Mouse (Mus musculus): Measurements from ENCODE around the gene Gp1bb.

The Gp1bb gene

GRCm38 (mm10) chr16:18581623-18582205, 40.5 kb downstream of the Gp1bb start:
- no peak for DNase-seq (ENCODE audit: low read depth, low spot score)

- DNase-seq (ENCODE audit: low read depth, low spot score) = no peak
Measured at GRCm38 (mm10) chr16:18581050-18581622, 41.1 kb downstream of the Gp1bb start.

- no peak for DNase-seq (ENCODE audit: low read depth, low spot score)
Measured at GRCm38 (mm10) chr16:18580389-18580788, 41.8 kb downstream of the Gp1bb start.

- no peak for DNase-seq (ENCODE audit: low read depth, low spot score)
Measured at GRCm38 (mm10) chr16:18577599-18578160, 44.5 kb downstream of the Gp1bb start.

DNA sequence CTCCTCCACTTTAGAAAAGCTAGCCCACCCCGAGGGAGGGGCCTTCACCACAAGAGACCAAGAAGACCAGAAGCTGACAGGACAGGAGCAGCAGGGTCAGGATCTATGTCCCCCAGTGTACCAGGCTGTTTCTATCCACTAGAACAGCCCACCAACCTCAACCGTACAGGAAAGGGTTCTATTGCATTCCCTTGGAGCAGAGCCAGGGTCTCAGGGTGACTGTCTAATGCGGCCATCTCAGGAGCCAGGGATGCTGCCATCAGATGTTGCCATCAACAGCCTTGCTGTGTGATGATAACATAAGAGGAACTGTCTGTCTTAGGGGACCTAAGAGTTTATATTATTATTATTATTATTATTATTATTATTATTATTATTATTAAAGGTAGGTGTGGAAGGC, 45.1 kb downstream of the Gp1bb start:
- no peak for DNase-seq (ENCODE audit: low read depth, low spot score)

DNA sequence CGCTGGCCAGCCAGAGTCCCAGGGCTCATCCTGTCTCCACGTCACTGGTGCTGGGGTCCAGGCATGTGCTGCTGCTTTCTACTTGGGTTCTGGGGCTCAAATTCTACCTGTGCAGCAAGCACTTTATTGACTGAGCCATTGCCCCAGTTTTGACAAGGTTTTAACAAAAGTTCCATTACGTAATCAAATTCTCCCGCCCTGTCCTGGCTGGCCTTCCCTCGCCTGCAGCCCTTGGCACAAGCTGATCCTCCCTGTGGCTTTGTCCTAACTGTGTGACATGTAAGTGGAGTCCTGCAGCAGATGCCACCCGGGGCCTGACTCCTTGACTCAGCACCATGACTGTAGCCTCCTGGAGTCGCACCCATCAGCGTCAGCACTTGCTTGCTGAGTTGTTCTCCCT, 48.0 kb downstream of the Gp1bb start:
- no peak for DNase-seq (ENCODE audit: low read depth, low spot score)

All from A20 (cell line).